Mouse (Mus musculus): ENCODE measurements around the gene Lrp10. TPM values are rescaled to one million over a fixed set of nuclear protein-coding genes. Genes with fewer than 3 reads are reported as not detected.

The Lrp10 gene
- total RNA-seq, 2 experiments from 2014 or later = 18.9 to 25.0 TPM

DNA sequence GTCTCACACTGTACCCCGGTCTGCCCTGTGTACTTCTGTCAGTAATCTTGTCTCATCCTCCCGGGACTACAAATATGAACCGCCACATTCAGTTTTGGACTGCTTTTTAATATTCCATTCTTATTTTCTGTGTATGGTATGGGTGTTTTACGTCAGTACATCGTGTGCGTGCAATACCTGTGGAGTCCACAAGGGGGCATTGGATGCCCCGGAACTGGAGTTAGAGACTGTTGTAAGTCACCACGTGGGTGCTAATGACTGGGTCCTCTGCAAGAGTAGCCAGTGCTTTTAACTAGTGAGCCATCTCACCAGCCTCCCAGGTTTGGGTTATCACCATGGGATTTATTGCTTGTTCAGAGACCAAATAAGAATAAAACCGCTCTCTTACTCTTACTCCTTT is 18.6 kb downstream of the Lrp10 start:
- TF ChIP-seq CTCF (IDR thresholded peaks at IDR 0.05) = peak; percentile 60
- no peak overlapping the region for H3K4me3 ChIP-seq
- intact Hi-C loops (cut with DNase I) = no loop called here
- DNase-seq (ENCODE audit: extremely low spot score in 1 of 2, low spot score in 2 of 2) = no peak
- H3K27ac ChIP-seq = no peak overlapping the region

DNA sequence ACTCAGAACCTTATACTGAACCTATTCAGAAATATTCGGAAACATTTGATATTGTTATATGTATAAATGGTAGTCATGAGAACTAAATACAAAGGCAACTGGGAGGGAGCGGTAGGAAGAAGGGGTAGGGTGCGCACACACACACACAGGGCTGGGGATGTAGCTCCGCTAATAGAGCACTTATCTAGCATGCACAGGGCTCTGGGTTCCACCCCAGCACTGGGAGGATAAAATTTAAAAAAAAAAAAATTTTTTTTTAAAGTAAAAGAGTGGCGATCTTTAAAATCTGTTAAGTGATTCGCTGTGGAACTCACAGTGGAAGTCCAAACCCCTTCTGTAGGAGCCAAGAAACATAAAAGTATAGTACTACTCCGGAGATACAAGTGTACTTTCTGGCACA is 22.0 kb downstream of the Lrp10 start:
- no peak overlapping the region for H3K4me3 ChIP-seq
- no peak overlapping the region for H3K27ac ChIP-seq
- intact Hi-C loops (cut with DNase I) = no loop called here
- no peak for DNase-seq (ENCODE audit: extremely low spot score in 1 of 2, low spot score in 2 of 2)
- TF ChIP-seq CTCF (IDR thresholded peaks at IDR 0.05) = no peak

DNA sequence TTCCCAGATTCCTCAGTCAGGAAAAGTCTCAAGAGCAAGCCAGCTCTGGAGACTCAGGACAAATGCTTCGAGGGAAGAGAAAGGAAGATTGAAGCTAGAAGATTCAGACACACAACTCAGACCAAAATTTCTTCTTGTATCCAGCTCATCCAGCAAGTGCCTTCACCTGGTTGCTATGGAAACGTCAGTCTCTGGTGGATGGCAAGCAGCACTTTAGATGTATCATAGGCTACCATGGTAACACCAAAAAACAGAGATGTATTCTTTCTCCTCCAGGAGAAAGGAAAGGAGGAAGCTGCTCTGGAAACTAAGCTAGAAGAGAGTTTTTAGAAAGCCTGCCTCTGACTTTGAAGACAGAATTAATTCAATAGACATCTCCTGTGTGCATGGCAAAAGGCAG is 23.8 kb downstream of the Lrp10 start:
- DNase-seq (ENCODE audit: extremely low spot score in 1 of 2, low spot score in 2 of 2) = no peak
- no peak for TF ChIP-seq CTCF (IDR thresholded peaks at IDR 0.05)
- Histone ChIP-seq H3K27ac (no peak overlapping the region), H3K4me3 (no peak overlapping the region)
- intact Hi-C loops (cut with DNase I) = no loop called here

DNA sequence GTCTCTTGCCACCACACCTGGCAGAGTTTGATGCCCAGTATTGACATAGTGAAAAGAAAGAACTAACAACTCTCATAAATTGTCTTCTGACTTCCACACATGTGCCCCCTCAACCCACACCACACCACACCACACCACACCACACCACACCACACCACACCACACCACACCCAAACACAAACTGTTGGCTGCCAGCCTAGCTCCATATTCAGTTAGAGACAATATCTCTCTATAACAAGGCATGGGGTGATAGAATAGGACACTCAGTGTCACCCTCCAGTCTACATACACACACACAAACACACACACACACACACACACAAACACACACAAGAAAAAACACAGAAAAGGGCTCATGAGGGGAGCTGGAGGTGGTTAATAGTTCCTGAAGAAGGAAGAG is 24.4 kb downstream of the Lrp10 start:
- no peak overlapping the region for H3K27ac ChIP-seq
- no peak overlapping the region for H3K4me3 ChIP-seq
- DNase-seq (ENCODE audit: extremely low spot score in 1 of 2, low spot score in 2 of 2) = no peak
- no peak for TF ChIP-seq CTCF (IDR thresholded peaks at IDR 0.05)
- intact Hi-C loops (cut with DNase I) = no loop called here

DNA sequence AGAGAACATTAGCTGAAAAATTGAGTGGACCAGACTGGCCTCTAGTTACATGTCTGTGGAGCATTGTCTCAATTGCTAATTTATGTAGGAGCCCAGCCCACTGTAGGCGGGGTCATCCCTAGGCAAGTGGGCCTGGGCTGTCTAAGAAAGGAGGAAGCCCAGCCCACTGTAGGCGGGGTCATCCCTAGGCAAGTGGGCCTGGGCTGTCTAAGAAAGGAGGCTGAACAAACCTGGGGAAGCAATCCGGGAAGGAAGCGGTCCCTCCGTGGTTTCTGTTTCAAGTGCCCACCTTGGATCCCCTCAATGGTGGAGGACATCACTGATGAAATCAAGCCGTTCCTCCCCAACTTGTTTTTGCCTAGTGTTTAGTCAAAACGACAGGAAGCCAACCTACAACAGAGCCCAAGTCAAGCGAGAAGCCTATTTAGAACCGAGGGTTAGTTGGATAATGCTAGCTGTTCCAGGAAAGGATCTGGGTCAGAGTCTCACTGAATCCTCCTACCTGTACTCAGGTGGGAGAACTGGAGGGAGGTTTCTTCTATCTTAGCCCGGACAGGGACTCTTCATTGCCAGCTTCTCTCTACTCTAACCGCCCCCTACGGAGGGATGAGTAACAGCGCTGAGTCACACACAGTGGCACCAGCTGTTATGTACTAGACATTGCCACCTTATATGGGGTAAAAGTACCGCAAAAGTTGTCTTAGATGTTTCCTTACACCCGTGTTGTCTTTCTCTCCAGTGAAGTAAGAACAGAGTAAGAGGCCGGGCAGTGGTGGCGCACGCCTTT is 28.6 kb downstream of the Lrp10 start:
- peak; percentile 44 to 65 for DNase-seq (ENCODE audit: extremely low spot score in 1 of 2, low spot score in 2 of 2)
- TF ChIP-seq CTCF (IDR thresholded peaks at IDR 0.05) = no peak
- Histone ChIP-seq H3K27ac (no peak overlapping the region), H3K4me3 (no peak overlapping the region)
- intact Hi-C loops (cut with DNase I) = loop anchor here (5.0 kb wide), 1 partner anchor 430 kb away; no protein-coding TSS in a partner anchor

DNA sequence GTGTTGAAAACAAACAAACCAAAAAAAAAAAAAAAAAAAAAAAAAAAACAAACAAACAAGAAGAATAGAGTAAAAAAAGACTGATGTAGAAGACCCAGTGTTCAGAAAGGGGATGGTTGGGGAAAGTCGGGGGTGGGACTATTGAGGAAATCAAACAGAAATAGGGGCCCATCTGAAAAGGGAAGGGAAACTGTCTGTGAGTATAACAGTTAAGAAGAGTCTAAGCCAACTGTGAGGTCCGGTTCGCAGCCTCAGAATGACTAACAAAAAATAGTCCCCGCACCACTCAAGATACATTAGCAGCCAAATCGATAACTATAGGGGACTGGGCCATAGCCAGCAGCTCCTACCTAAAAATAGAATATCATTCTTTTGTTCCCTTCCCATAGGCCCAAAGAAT is 29.3 kb downstream of the Lrp10 start:
- Histone ChIP-seq H3K4me3 (no peak overlapping the region), H3K27ac (no peak overlapping the region)
- TF ChIP-seq CTCF (IDR thresholded peaks at IDR 0.05) = no peak
- intact Hi-C loops (cut with DNase I) = loop anchor here (5.0 kb wide), 1 partner anchor 431 kb away; no protein-coding TSS in a partner anchor
- DNase-seq (ENCODE audit: extremely low spot score in 1 of 2, low spot score in 2 of 2) = no peak

DNA sequence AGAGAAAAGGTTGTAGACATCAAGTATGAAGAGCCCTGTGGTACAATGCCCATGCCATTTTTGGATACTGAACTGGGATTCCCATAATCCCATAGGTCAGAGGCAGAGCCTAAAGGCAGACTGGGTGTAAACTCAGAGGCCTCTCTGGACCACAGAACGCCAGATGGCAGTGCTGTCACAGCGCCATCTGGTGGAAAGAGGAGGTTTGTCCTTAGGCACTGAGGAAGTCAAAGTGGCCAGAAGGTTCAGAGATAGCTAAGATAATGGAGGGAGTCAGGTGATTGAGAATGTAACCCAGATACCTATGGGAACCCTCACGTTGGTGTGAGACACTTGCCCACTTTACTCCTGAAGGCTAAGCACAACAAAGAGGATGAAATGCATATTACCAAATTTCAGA is 30.3 kb downstream of the Lrp10 start:
- peak; percentile 59 to 69 for DNase-seq (ENCODE audit: extremely low spot score in 1 of 2, low spot score in 2 of 2)
- no peak overlapping the region for H3K27ac ChIP-seq
- H3K4me3 ChIP-seq = no peak overlapping the region
- intact Hi-C loops (cut with DNase I) = loop anchor here (1.0 to 5.0 kb wide), 3 partner anchors 29 to 432 kb away; partner anchors contain the start of gene Lrp10
- peak; percentile 90 for TF ChIP-seq CTCF (IDR thresholded peaks at IDR 0.05)

DNA sequence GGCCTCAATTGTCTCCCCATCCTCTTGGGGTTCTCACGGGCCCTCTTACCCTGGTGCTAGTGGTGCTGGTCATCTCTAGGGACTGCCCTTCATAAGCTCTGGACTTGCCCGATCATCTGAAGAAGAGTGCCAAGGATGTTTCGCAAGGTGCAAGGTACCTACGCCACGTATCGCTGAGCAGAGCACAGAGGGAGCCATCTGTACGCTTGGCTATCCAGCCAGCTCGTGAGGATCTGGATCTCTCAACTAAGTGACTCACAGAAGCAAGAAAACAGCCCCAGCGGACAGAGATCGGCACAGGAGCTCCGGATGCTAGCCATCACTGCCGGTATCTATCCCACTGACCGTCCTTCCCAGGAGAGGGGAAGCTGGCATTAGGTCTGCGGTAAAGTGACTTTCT is 32.8 kb downstream of the Lrp10 start:
- no peak for DNase-seq (ENCODE audit: extremely low spot score in 1 of 2, low spot score in 2 of 2)
- Histone ChIP-seq H3K4me3 (no peak overlapping the region), H3K27ac (no peak overlapping the region)
- TF ChIP-seq CTCF (IDR thresholded peaks at IDR 0.05) = no peak
- intact Hi-C loops (cut with DNase I) = no loop called here

DNA sequence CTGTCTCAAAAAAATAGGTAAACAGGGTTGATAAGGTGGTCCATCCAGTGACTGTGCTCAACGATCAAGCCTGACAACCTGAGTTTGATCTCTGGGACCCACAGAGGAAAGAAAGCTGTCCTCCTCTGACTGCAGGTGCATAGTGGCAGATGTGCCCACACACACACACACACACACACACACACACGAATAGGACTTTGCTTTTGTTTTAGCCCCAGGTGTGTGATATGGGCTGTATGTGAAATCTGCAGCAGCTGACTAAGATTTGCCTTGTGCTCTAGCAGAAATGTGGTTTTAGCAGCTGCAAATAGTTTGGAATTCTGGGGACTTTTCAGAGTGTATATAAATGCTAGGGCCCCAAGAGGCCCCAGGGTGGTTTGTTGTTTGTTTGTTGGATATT is 35.4 kb downstream of the Lrp10 start:
- TF ChIP-seq CTCF (IDR thresholded peaks at IDR 0.05) = no peak
- Histone ChIP-seq H3K4me3 (no peak overlapping the region), H3K27ac (no peak overlapping the region)
- intact Hi-C loops (cut with DNase I) = no loop called here
- DNase-seq (ENCODE audit: extremely low spot score in 1 of 2, low spot score in 2 of 2) = no peak

DNA sequence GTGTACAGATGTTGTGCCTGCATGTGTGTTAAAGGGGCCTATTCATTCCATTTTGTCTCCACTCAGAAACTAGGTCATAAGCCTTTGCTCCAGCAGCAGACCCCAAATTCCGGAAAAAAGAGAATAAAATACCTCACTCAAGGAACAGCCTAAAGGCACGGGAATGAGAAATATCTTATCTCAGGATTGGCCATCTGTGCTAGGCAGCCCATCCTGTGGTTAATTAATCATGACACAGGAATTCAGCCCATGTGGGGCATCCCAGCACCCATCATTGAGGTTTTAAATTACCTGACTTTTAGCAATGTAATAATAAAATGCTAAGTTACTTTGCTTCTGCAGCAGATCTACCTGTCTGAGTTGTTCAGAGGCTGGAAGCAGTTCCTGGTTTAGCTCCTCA is 37.4 kb downstream of the Lrp10 start:
- Histone ChIP-seq H3K27ac (no peak overlapping the region), H3K4me3 (no peak overlapping the region)
- no peak for DNase-seq (ENCODE audit: extremely low spot score in 1 of 2, low spot score in 2 of 2)
- intact Hi-C loops (cut with DNase I) = no loop called here
- TF ChIP-seq CTCF (IDR thresholded peaks at IDR 0.05) = no peak

DNA sequence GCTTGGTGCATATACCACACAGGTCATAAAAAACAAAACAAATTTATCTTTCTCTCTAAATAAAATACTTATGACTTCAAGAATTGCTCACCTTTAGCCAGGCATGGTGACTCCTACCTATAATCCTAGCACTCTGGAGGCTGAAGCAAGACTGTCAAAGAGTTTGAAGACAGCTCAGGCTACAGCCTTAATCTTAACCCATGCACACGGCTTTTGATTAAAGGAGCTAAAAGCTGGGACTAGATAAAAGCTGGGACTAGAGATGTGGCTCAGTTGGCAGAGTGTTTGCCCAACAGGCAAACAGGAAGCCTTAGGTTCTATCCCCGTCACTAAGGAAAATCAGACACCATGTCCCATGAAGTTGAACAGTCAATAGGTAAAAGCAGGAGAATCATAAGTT is 39.2 kb downstream of the Lrp10 start:
- Histone ChIP-seq H3K27ac (no peak overlapping the region), H3K4me3 (no peak overlapping the region)
- no peak for TF ChIP-seq CTCF (IDR thresholded peaks at IDR 0.05)
- DNase-seq (ENCODE audit: extremely low spot score in 1 of 2, low spot score in 2 of 2) = no peak
- intact Hi-C loops (cut with DNase I) = no loop called here

DNA sequence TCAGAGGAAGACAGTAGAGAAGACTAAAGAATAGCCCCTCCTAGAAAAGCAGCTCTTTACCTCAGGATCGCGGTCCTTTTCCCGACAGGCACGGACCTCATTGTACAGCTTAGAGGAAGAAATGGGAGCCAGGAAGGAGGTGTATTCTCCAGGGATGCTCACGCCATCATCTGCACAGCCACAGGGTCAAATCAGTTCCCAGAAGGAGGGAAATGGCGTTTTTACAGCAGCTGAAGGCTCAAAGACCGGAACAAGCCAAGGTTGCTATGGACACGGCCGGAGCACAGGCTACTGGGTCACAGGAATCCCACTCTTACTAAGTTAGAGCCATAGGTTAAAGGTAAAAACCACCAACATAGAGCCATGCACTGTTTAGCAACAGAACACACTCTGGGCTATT is 45.8 kb downstream of the Lrp10 start:
- no peak for TF ChIP-seq CTCF (IDR thresholded peaks at IDR 0.05)
- no peak for DNase-seq (ENCODE audit: extremely low spot score in 1 of 2, low spot score in 2 of 2)
- Histone ChIP-seq H3K27ac (no peak overlapping the region), H3K4me3 (no peak overlapping the region)
- intact Hi-C loops (cut with DNase I) = no loop called here

Data from left cerebral cortex, adult 2 months (tissue).